Mouse (Mus musculus) neural tube, embryonic 10.5 days (tissue): ENCODE results near the gene Mapk8ip3.
A peak's percentile ranks its signal among the peaks of the same experiment; 100 is the strongest.
"Not testable (repeated sequence)": the region's sequence is repeated elsewhere in the genome, so short reads cannot be mapped to it uniquely, and the experiment has no call there.

ENCODE experiments used
- DNase-seq: peaks from one replicate; pipeline ENCODE4 v3.0.0-alpha.2; 2017; ENCODE audit warnings: low spot score; ENCODE audit errors: extremely low spot score

Gene Mapk8ip3

GRCm38 (mm10) chr17:24936259-24937237 lies at the start of gene Mapk8ip3:
Gene Mapk8ip3, minus strand, starts transcription at chr17:24936977.
- peak; percentile 96 for DNase-seq

DNA sequence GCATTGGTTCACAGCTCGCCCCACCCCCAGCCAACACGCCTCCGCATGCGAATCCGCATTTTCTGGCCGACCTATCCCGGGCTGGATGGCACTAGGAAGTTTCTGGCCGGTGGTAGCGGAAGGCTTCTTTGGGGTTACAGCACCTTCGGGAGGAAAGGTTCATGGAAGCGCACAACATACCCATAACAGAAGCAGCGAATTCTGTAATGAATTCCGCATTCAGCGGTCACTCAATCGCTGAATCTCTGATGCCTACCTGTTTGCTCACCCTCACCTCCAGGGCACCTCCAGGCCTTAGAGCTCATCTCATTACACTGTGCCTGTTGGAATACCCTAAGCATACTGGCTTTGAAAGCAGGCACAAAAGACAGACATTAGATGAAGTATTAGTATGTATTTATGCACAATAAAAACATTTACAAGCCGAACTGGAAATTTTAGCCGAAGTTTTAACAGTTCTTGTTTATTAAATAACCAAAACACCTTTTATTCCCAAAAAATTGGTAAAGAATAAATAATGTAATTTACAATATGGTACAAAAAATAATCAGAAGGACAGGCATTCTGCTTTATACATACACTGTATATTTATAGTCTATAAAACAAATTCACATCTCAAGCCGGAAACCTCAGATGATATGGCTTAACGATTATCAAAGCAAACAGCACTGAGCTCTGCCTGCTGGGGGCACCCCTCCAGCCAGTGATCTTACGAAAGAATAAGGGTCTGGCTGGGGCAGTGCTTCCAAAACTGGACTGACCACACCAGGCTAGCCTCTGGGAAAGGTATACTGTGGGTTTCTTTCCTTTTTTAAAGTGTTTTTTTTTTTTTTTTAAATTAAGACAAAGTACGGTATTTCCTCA lies 24.3 kb upstream of the Mapk8ip3 start:
- DNase-seq = no peak

DNA sequence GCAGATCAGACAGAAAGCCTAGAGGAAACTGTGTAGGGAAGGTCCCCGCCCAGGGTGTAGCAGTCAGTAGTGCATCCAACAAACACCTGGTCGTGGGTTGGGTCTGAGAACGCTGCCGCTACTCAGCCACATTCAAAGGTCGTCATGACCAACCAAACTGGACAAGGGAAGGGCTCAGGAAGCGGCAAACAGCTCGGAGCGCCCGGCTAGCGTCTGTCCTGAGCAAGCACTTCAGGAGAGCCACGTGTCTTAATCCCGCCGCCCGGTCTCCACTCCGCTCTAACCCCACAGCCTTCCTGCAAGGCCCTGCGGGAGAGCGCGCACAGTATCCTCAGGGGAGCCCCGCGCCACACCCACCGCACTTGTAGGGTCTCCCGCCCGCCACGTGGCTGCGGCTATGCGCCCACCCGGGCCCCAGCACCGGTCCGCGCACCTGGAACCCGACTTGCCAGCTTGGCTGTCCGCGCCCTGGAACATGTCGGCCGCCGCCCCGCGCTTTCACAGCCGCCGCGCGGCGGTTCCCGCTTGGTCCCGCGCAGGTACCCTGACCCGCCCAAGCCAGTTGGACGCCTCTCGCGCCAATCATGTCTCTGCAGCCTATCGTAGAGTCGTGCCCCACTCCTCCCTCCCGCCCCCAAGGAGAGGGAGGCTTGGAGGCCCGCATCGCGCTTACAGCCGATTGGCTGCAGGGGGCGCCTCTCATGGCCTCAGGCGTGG lies 23.5 kb upstream of the Mapk8ip3 start, which contains the start of gene Jpt2:
Gene Jpt2, minus strand, starts transcription at position 555 of the 717 bp plus-strand sequence.
- DNase-seq = peak; percentile 98

GRCm38 (mm10) chr17:24959371-24959770 lies 22.6 kb upstream of the Mapk8ip3 start:
- no peak for DNase-seq

DNA sequence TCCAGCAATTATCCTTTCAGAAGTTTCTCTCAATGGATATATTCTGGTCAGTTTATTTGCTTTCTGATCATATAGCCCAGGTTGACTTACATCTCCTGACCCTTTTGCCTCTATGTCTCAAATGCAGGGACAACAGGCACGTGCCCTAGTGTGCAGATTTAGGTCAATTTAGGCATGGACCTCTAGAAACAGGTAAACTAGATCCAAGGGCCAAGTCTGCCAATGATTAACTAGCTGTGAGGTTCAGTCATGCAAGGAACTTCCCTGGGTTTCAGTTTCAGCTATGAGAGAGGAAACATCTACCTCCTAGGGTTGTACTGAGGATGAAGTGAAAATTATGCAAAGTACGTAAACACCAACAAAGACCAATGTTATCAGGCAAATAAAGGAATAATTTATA lies 16.5 kb upstream of the Mapk8ip3 start:
- DNase-seq = no peak

DNA sequence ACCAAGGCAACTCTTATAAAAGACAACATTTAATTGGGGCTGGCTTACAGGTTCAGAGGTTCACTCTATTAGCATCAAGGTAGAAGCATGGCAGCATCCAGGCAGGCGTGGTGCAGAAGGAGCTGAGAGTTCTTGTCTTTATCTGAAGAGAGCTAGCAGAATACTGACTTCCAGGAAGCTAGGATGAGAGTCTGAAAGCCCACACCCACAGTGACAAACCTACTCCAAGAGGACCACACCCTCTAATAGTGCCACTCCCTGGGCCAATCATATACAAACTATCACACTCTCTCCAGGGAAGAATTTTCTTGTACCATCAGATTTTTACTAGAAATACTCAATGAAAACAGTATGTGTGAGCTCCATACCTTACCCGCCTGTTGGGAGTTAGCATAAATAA lies 13.9 kb upstream of the Mapk8ip3 start:
- no peak for DNase-seq

- DNase-seq = no peak
These were observed 11.4 kb upstream of the Mapk8ip3 start for GRCm38 (mm10) chr17:24948204-24948603.

- DNase-seq = not testable (repeated sequence)
These were observed 6.8 kb upstream of the Mapk8ip3 start for GRCm38 (mm10) chr17:24943589-24943988.

- DNase-seq = no peak
These were observed 6.3 kb upstream of the Mapk8ip3 start for GRCm38 (mm10) chr17:24943036-24943435.

GRCm38 (mm10) chr17:24942453-24942852 lies 5.7 kb upstream of the Mapk8ip3 start:
- DNase-seq = not testable (repeated sequence)

DNA sequence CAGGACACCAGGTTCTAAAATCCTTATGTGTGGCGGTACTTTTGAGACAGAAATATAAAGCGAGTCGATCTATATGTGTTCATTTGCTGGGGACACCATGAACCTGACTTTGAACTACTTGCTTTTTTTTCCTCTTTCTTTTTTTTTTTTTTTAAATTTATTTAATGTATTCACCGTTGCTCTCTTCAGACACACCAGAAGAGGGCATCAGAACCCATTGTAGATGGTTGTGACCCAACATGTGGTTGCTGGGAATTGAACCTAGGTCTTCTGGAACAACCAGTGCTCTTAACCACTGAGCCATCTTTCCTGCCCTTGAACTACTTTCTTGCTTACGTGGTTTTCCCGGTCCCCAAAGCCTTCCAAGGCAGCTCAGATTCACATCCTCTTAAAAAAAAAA lies 489 bp upstream of the Mapk8ip3 start:
- DNase-seq = no peak

GRCm38 (mm10) chr17:24935666-24936065 lies 1.1 kb downstream of the Mapk8ip3 start:
- DNase-seq = no peak

- DNase-seq = no peak
These were observed 1.9 kb downstream of the Mapk8ip3 start for GRCm38 (mm10) chr17:24934926-24935325.

DNA sequence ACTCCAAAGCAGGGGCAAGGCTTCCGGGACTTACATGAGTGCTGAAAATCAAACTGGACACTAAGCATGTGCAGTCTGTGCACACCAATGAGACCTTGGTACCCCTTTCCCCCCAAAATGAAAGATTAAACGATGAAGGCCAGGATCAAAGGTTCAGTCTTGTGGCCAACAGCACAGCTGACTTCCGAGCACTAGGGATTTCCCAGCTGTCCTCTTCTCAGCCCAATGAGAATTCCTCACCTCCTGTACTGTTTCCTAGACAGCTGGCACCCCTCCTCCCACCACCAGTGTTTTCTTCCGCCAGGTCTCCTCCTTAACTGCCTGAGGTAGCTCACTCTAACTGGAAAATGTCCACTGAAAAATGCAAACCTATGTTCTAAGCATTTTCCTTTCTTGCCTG lies 3.6 kb downstream of the Mapk8ip3 start:
- no peak for DNase-seq

GRCm38 (mm10) chr17:24932431-24932830 lies 4.3 kb downstream of the Mapk8ip3 start:
- DNase-seq = no peak

DNA sequence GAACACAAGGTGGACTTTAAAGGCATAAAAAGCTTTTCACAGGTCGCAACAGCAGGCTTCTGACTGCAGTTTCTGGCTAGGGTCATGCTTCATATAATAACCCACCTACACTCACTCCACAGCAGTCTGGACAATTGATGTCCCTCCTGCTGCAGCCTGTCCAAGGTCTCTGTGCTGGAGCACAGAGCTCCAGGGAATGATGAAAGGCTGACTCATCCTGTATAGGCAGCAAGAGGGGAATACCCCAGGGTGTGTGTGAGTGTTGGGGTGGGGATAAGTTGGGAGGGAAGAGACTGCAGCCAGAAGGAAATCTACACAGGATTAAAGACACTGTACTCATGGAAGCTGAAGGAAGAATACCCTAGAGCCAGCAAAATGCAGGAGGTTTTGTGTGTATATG lies 7.3 kb downstream of the Mapk8ip3 start:
- no peak for DNase-seq

DNA sequence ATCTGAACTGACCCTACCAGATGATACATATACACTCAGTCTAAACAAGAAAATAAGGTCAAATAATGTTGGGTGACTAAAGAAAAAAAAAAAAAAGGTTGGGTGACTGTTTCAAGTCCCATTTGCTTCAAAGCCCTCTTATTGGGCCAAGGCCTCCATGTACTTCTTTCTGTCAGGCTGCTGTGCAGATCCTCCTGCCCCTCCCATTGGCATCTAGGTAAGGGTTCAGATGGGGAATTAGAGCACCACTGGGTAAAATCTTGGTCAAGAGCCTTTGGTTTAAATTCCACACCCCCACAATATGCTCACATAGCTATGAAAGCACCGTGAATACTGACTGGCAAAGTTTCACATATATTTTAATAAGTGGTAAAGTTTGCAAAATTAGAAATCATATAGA lies 13.5 kb downstream of the Mapk8ip3 start:
- DNase-seq = no peak

- no peak for DNase-seq
These were observed 22.8 kb downstream of the Mapk8ip3 start for GRCm38 (mm10) chr17:24913984-24914383.

DNA sequence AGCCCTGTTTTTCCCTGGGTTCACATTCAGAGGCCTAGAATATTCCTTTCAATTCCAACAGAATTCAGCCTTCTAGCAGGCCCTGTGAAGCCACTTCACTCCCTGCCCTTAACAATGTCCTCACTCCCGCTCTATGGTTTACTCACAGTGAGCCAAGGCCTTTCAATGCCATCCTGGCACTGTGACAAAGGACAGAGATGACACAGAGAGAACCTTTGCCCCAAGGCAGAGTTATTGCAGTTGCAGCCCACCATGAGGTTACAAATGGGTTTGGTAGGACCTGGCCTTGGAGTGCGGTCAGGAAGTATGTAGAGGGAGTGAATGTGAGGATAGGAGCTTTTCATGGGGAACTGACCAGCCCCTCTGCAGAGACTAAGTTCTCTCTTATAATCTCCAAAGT lies 29.2 kb downstream of the Mapk8ip3 start:
- no peak for DNase-seq

- DNase-seq = no peak
These were observed 33.0 kb downstream of the Mapk8ip3 start for GRCm38 (mm10) chr17:24903767-24904166.
